Mouse (Mus musculus) cortical plate, adult 2 months (tissue): ENCODE measurements at regions not wholly inside any gene's neighbourhood (a gene's known extent, or its start where the extent isn't known, plus 50 kb on each side); places are given as distances from the start of the nearest gene placed in this dataset.

Source experiments
- CTCF ChIP-seq: fragments of 200-500 bp; IDR thresholded peaks from 2 replicates; pipeline ENCODE4 v1.5.1; 2011; ENCODE audit warnings: mild to moderate bottlenecking, control low read depth, low read length; ENCODE audit not compliant: insufficient read depth; ENCODE audit errors: extremely low read depth
- POLR2A ChIP-seq: fragments of 200-500 bp; IDR thresholded peaks from 2 replicates; pipeline ENCODE4 v1.6.1; 2011; ENCODE audit warnings: mild to moderate bottlenecking, low read length, control low read depth; ENCODE audit not compliant: insufficient read depth; ENCODE audit errors: extremely low read depth

DNA sequence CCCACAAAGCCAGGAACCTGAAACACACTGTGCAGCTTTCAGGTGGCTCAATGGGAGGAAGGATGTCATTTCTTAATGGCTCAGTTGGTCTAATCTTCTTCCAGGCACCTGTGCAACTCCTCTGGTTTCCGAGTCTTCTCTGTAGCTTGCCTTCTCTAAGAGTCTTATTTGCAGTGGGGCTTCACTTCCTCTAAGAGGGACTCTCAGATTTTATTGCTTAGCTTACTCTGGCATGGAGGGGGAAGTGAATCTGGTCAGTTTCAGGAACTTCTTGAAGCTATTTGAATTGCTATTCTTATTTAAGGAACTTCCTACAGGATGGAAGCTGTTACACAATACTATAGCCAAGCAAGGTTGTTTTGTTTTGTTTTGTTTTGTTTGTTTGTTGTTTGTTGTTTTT is 232.7 kb upstream of the Gm765 start:
- TF ChIP-seq POLR2A (no peak), CTCF (no peak)
